Mouse (Mus musculus) hematopoietic stem cell, adult 5-6 weeks (primary cell): ENCODE results near the gene Tbc1d8b. TPM values are rescaled to one million over a fixed set of nuclear protein-coding genes. Genes with fewer than 3 reads are reported as not detected.

Experiments
- total RNA-seq: library from RNA; stranded (forward); fragments of 172-1452, 232-1000 nt; gene quantifications from 2 replicates; pipeline ENCODE4 v1.2.3, GENCODE M21; 2017

Gene Tbc1d8b
- total RNA-seq, 1 experiment from 2014 or later: 11.2 TPM

Other genes starting within 250 kb of the Tbc1d8b start
- gene D330045A20Rik, start 204.6 kb upstream of the Tbc1d8b start, total RNA-seq: 1.3 and 2.2 TPM in 2 replicates
- 0.45 and 0.81 TPM in 2 replicates for gene Rnf128, start 121.7 kb upstream of the Tbc1d8b start, total RNA-seq
- 1.3 TPM in 1 of 2 replicates, not detected in the other for gene Gm15013, start 29.5 kb downstream of the Tbc1d8b start, total RNA-seq
- gene Ripply1, start 97.4 kb downstream of the Tbc1d8b start, total RNA-seq: not detected in 2 replicates
- gene Cldn2, start 115.8 kb downstream of the Tbc1d8b start, total RNA-seq: not detected in 2 replicates
- 3.6 and 6.9 TPM in 2 replicates for gene Morc4, start 186.7 kb downstream of the Tbc1d8b start, total RNA-seq